Mouse (Mus musculus) spleen, embryonic (tissue): Measurements from ENCODE around the gene Gm11037.
"Not testable (repeated sequence)": the region's sequence is repeated elsewhere in the genome, so short reads cannot be mapped to it uniquely, and the experiment has no call there.

Source experiments
- CTCF ChIA-PET: fragments of 350-600 bp; sonication (Branson Sonifier 250); formaldehyde crosslinking; loops from one replicate; lab custom pipeline; 2022; lab: Charles Lee

Gene Gm11037

GRCm38 (mm10) chr2:131132930-131133547 lies at the start of gene Gm11037:
TSS of gene Gm11037 (plus strand) at chr2:131133497.
- CTCF ChIA-PET, result no interaction called here

GRCm38 (mm10) chr2:131084206-131084605 lies 49.1 kb upstream of the Gm11037 start:
- CTCF ChIA-PET, result no interaction called here

GRCm38 (mm10) chr2:131086667-131087390 lies 46.5 kb upstream of the Gm11037 start, which contains the start of gene Siglec1:
TSS of gene Siglec1 (minus strand) at chr2:131086765.
- CTCF ChIA-PET, result interaction anchor here (0.6 kb wide), 1 partner anchor 443 kb away, joined by 4 read pairs; no protein-coding TSS in a partner anchor

- CTCF ChIA-PET, result no interaction called here
Measured at GRCm38 (mm10) chr2:131088581-131088980, 44.7 kb upstream of the Gm11037 start.

- CTCF ChIA-PET, result no interaction called here
Measured at GRCm38 (mm10) chr2:131089634-131090033, 43.7 kb upstream of the Gm11037 start.

GRCm38 (mm10) chr2:131090852-131091251 lies 42.4 kb upstream of the Gm11037 start:
- CTCF ChIA-PET, result interaction anchor here (0.6 kb wide), 1 partner anchor 1172 kb away, joined by 5 read pairs; no protein-coding TSS in a partner anchor

GRCm38 (mm10) chr2:131093577-131093976 lies 39.7 kb upstream of the Gm11037 start:
- CTCF ChIA-PET, result interaction anchor here (0.7 to 1.7 kb wide), 2 partner anchors 56 to 161 kb away, joined by 6 to 8 read pairs; no protein-coding TSS in a partner anchor

GRCm38 (mm10) chr2:131094823-131095222 lies 38.5 kb upstream of the Gm11037 start:
- CTCF ChIA-PET, result interaction anchor here (0.7 to 1.7 kb wide), 2 partner anchors 160 to 288 kb away, joined by 3 to 8 read pairs; no protein-coding TSS in a partner anchor

- CTCF ChIA-PET, result interaction anchor here (0.6 to 1.3 kb wide), 3 partner anchors 65 to 157 kb away, joined by 3 to 10 read pairs (median 4); no protein-coding TSS in a partner anchor
Measured at GRCm38 (mm10) chr2:131096101-131096795, 37.0 kb upstream of the Gm11037 start.

- CTCF ChIA-PET, result interaction anchor here (0.6 to 1.0 kb wide), 2 partner anchors 64 to 128 kb away, joined by 3 read pairs; no protein-coding TSS in a partner anchor
Measured at GRCm38 (mm10) chr2:131097087-131097486, 36.2 kb upstream of the Gm11037 start.

- CTCF ChIA-PET, result interaction anchor here (0.6 kb wide), 1 partner anchor 165 kb away, joined by 4 read pairs; no protein-coding TSS in a partner anchor
Measured at GRCm38 (mm10) chr2:131101530-131101929, 31.8 kb upstream of the Gm11037 start.

- CTCF ChIA-PET, result no interaction called here
Measured at GRCm38 (mm10) chr2:131104021-131104420, 29.3 kb upstream of the Gm11037 start.

GRCm38 (mm10) chr2:131105061-131105460 lies 28.2 kb upstream of the Gm11037 start:
- CTCF ChIA-PET, result not testable (repeated sequence)

- CTCF ChIA-PET, result no interaction called here
Measured at GRCm38 (mm10) chr2:131105989-131106388, 27.3 kb upstream of the Gm11037 start.

GRCm38 (mm10) chr2:131118968-131119574 lies 14.2 kb upstream of the Gm11037 start:
- CTCF ChIA-PET, result no interaction called here

- CTCF ChIA-PET, result no interaction called here
Measured at GRCm38 (mm10) chr2:131124166-131124565, 9.1 kb upstream of the Gm11037 start.

GRCm38 (mm10) chr2:131125157-131125963 lies 7.9 kb upstream of the Gm11037 start:
- CTCF ChIA-PET, result no interaction called here

GRCm38 (mm10) chr2:131125964-131126815 lies 7.1 kb upstream of the Gm11037 start:
- CTCF ChIA-PET, result no interaction called here

GRCm38 (mm10) chr2:131127161-131127730 lies 6.1 kb upstream of the Gm11037 start, which contains the start of gene Hspa12b:
TSS of gene Hspa12b (plus strand) at chr2:131127280.
- CTCF ChIA-PET, result no interaction called here
